Mouse (Mus musculus) MEL (cell line): ENCODE results near the gene Gramd4.

Source experiments
- CTCF ChIP-seq, 3 experiments: IDR thresholded peaks in 2 of 3; conservative IDR thresholded peaks in 1 of 3; 2 replicates each; pipeline ENCODE4 v1.5.1; 2011 to 2012; ENCODE audit warnings: low read length in 3 of 3, low read depth in 2 of 3, mild to moderate bottlenecking in 2 of 3, improper control_type of control experiment in 1 of 3, inconsistent platforms in 1 of 3, mixed read lengths in 1 of 3, moderate library complexity in 1 of 3; ENCODE audit not compliant: control insufficient read depth in 1 of 3, insufficient read depth in 1 of 3, poor library complexity in 1 of 3, severe bottlenecking in 1 of 3
- EP300 ChIP-seq, 2 experiments: IDR thresholded peaks; 2 replicates each; pipeline ENCODE4 v1.6.1; 2011; ENCODE audit warnings: improper control_type of control experiment in 2 of 2, low read length in 2 of 2, low read depth in 1 of 2, mild to moderate bottlenecking in 1 of 2
- ETS1 ChIP-seq: IDR thresholded peaks from 2 replicates; pipeline ENCODE4 v1.6.1; 2012; ENCODE audit warnings: low read depth, mild to moderate bottlenecking, inconsistent platforms, low read length, improper control_type of control experiment, moderate library complexity
- JUND ChIP-seq: IDR thresholded peaks from 2 replicates; pipeline ENCODE4 v1.6.1; 2011; ENCODE audit warnings: low read depth, mild to moderate bottlenecking, improper control_type of control experiment, low read length
- MAZ ChIP-seq: IDR thresholded peaks from 2 replicates; pipeline ENCODE4 v1.6.1; 2012; ENCODE audit warnings: low read depth, mild to moderate bottlenecking, inconsistent platforms, low read length, improper control_type of control experiment
- MYB ChIP-seq: IDR thresholded peaks from 2 replicates; pipeline ENCODE4 v1.6.1; 2011; ENCODE audit warnings: mild to moderate bottlenecking, low read depth, low read length, improper control_type of control experiment
- POLR2A ChIP-seq, 2 experiments: IDR thresholded peaks; 2 replicates each; pipeline ENCODE4 v1.6.1; 2011 to 2012; ENCODE audit warnings: low read length in 2 of 2, mild to moderate bottlenecking in 2 of 2, control low read depth in 1 of 2, improper control_type of control experiment in 1 of 2, low read depth in 1 of 2, moderate library complexity in 1 of 2; ENCODE audit not compliant: control insufficient read depth in 1 of 2, insufficient read depth in 1 of 2, poor library complexity in 1 of 2
- SIN3A ChIP-seq: IDR thresholded peaks from 2 replicates; pipeline ENCODE4 v1.6.1; 2012; ENCODE audit warnings: low read length, improper control_type of control experiment, inconsistent platforms
- SMC3 ChIP-seq: IDR thresholded peaks from 2 replicates; pipeline ENCODE4 v1.6.1; 2011; ENCODE audit warnings: low read depth, low read length, improper control_type of control experiment
- TAL1 ChIP-seq: IDR thresholded peaks from 2 replicates; pipeline ENCODE4 v1.6.1; 2012; ENCODE audit warnings: mild to moderate bottlenecking, inconsistent platforms, low read length, moderate library complexity, mixed read lengths
- TCF12 ChIP-seq: IDR thresholded peaks from 2 replicates; pipeline ENCODE4 v1.6.1; 2014; ENCODE audit warnings: low read depth, mild to moderate bottlenecking, inconsistent platforms, low read length, improper control_type of control experiment, moderate library complexity
- UBTF ChIP-seq: IDR thresholded peaks from 2 replicates; pipeline ENCODE4 v1.6.1; 2012; ENCODE audit warnings: low read depth, mild to moderate bottlenecking, inconsistent platforms, low read length, improper control_type of control experiment, moderate library complexity, borderline replicate concordance; ENCODE audit not compliant: insufficient read depth

- TF ChIP-seq CTCF (IDR thresholded peaks at IDR 0.05 in 2 of 3, conservative IDR thresholded peaks at IDR 0.05 in 1 of 3; ENCODE audit: control insufficient read depth in 1 of 3, insufficient read depth in 1 of 3, low read depth in 2 of 3, low read length in 3 of 3, poor library complexity in 1 of 3, severe bottlenecking in 1 of 3) (no peak), EP300 (IDR thresholded peaks at IDR 0.05; ENCODE audit: low read depth in 1 of 2, low read length in 2 of 2) (no peak), JUND (no peak), MYB (no peak), ETS1 (no peak), MAZ (no peak), TAL1 (no peak), SIN3A (no peak), POLR2A (IDR thresholded peaks at IDR 0.05; ENCODE audit: control insufficient read depth in 1 of 2, insufficient read depth in 1 of 2, low read depth in 1 of 2, low read length in 2 of 2, poor library complexity in 1 of 2) (no peak), SMC3 (no peak), UBTF (no peak), TCF12 (no peak)
These were observed 93.1 kb downstream of the Gramd4 start for GRCm38 (mm10) chr15:86150593-86150992.
